In genomic region chr2:28495207-28495756, GRCm38 (mm10) we compare ENCODE assay signal across 11 mouse cellular contexts. TPM values are rescaled to one million over a fixed set of nuclear protein-coding genes. Genes with fewer than 3 reads are reported as not detected.
DNase-seq lines count a peak whose midpoint lies in the region; TF ChIP-seq lines count a peak whose summit lies in the region.
"Had no signal": no experiment of that assay in that cellular context is flagged by ENCODE, and none has a peak within 500 bp of the region (broad histone marks: within the 10 kb centered on the region; RNA-seq: fewer than 3 reads in every experiment).

No protein-coding gene starts in this region.

- dilution Hi-C loops in CH12.LX (cut with MboI; ENCODE audit: extremely low pct_ligation_motif_present, extremely low pct_unique_long_range_greater_than_20kb, low sequenced_read_pairs) = no loop called here

- H3K27ac ChIP-seq in kidney, adult 2 months (ENCODE audit: insufficient read depth, low read depth, low read length) = no peak overlapping the region
- no peak overlapping the region for H3K27ac ChIP-seq in CH12.LX (ENCODE audit: insufficient read depth, low read depth)
- H3K27ac ChIP-seq: forebrain, embryonic 13.5 days; limb, embryonic 10.5 days had no signal

- TF ChIP-seq EP300 in CH12.LX (IDR thresholded peaks at IDR 0.05; ENCODE audit: low read length) = 0 out of 2 replicates have a peak, but pooled peaks have one; percentile 43

- H3K9ac ChIP-seq in CH12.LX (ENCODE audit: insufficient read depth, low read depth) = peak overlapping the region; percentile 50
- H3K9ac ChIP-seq: forebrain, embryonic 13.5 days had no signal

- WGBS in kidney, adult 2 months = 45% methylated on average over 14 of the region's 14 CpGs

- H3K27me3 ChIP-seq in kidney, adult 2 months (replicated peaks; ENCODE audit: control insufficient read depth, insufficient read depth, low read length) = no peaks in the 10 kb centered on the region
- peaks cover 37% of the 10 kb centered on the region for H3K27me3 ChIP-seq in CH12.LX (replicated peaks)
- H3K27me3 ChIP-seq: forebrain, embryonic 13.5 days had no signal

- in situ Hi-C loops in CH12.LX (cut with MboI; ENCODE audit: low pct_ligation_motif_present, low pct_unique_long_range_greater_than_20kb, low sequenced_read_pairs) = no loop called here

- H3K4me3 ChIP-seq in kidney, adult 2 months (ENCODE audit: insufficient read depth, low read depth, low read length) = peak overlapping the region; percentile 51
- peak overlapping the region; percentile 37 to 60 (median 53) for H3K4me3 ChIP-seq in CH12.LX (replicated peaks in 1 of 3; ENCODE audit: low read depth in 2 of 3, low read length in 2 of 3, poor library complexity in 1 of 3)
- H3K4me3 ChIP-seq: forebrain, embryonic 13.5 days; limb, embryonic 10.5 days had no signal

- TF ChIP-seq RAD21 in CH12.LX (IDR thresholded peaks at IDR 0.05; ENCODE audit: low read depth, low read length) = peak; percentile 22

- no peaks in the 10 kb centered on the region for H3K36me3 ChIP-seq in kidney, adult 2 months (ENCODE audit: control insufficient read depth, insufficient read depth, low read length)
- no peaks in the 10 kb centered on the region for H3K36me3 ChIP-seq in CH12.LX (replicated peaks in 1 of 2; ENCODE audit: control insufficient read depth in 1 of 2, insufficient read depth in 1 of 2, low read length in 1 of 2)
- H3K36me3 ChIP-seq: limb, embryonic 10.5 days had no signal

- peak; percentile 46 for DNase-seq in kidney, adult 2 months
- no peak for DNase-seq in kidney, adult 11 months
- peak; percentile 74 for DNase-seq in CH12.LX (ENCODE audit: extremely low read depth)
- DNase-seq in brain, embryonic 14.5 days (ENCODE audit: low read depth) = no peak
- peak; percentile 62 for DNase-seq in lung, postnatal 10 days
- DNase-seq in embryo, embryonic 9.5 days (ENCODE audit: extremely low spot score) = no peak
- DNase-seq in cerebellum, adult 11-12 months = no peak
- DNase-seq in urinary bladder, postnatal 25 days (ENCODE audit: low spot score) = no peak

- no peaks in the 10 kb centered on the region for H3K4me1 ChIP-seq in kidney, adult 2 months (ENCODE audit: control insufficient read depth, insufficient read depth, low read length)
- H3K4me1 ChIP-seq in CH12.LX (ENCODE audit: control insufficient read depth in 1 of 2, insufficient read depth in 2 of 2) = peaks cover 0 to 15% of the 10 kb centered on the region in 2 experiments; a peak in 2 of 4 replicates
- H3K4me1 ChIP-seq: forebrain, embryonic 13.5 days; limb, embryonic 10.5 days had no signal

- H3K4me2 ChIP-seq in CH12.LX (ENCODE audit: insufficient read depth, low read depth, poor library complexity, severe bottlenecking) = peak overlapping the region; percentile 84
- H3K4me2 ChIP-seq: forebrain, embryonic 13.5 days had no signal

- no peak for TF ChIP-seq POLR2A in kidney, adult 2 months (IDR thresholded peaks at IDR 0.05; ENCODE audit: low read depth, low read length)
- TF ChIP-seq POLR2A in CH12.LX (IDR thresholded peaks at IDR 0.05; ENCODE audit: low read depth, low read length) = no peak
- TF ChIP-seq POLR2A in brain, embryonic 14.5 days (IDR thresholded peaks at IDR 0.05; ENCODE audit: borderline replicate concordance, extremely low read depth, insufficient read depth, insufficient read length, poor library complexity, severe bottlenecking) = no peak

- H3K9me3 ChIP-seq in CH12.LX (replicated peaks; ENCODE audit: low read length) = peaks cover 4% of the 10 kb centered on the region
- H3K9me3 ChIP-seq: forebrain, embryonic 13.5 days; limb, embryonic 10.5 days had no signal

- TF ChIP-seq CTCF in kidney, adult 2 months (conservative IDR thresholded peaks at IDR 0.05; ENCODE audit: insufficient read depth, insufficient read length, low read depth, low read length) = peak; percentile 29; the same call in 1 of the 2 replicates
- peak; percentile 38 to 73; a peak in 3 of 4 replicates for TF ChIP-seq CTCF in CH12.LX (conservative IDR thresholded peaks at IDR 0.05 in 1 of 2, IDR thresholded peaks at IDR 0.05 in 1 of 2; ENCODE audit: low read depth in 2 of 2, low read length in 2 of 2)
- peak; percentile 8; the same call in 1 of the 2 replicates for TF ChIP-seq CTCF in brain, embryonic 14.5 days (IDR thresholded peaks at IDR 0.05; ENCODE audit: borderline replicate concordance, extremely low read depth, insufficient read depth, insufficient read length)

- no peaks in the 10 kb centered on the region for H3K79me2 ChIP-seq in CH12.LX (replicated peaks; ENCODE audit: control insufficient read depth, extremely low read depth, insufficient read depth, poor library complexity, severe bottlenecking)

TF ChIP-seq in CH12.LX, 34 proteins besides CTCF, POLR2A, EP300 and RAD21 (continues in another document):
- TF ChIP-seq MEF2A (IDR thresholded peaks at IDR 0.05; ENCODE audit: borderline replicate concordance, low read depth, low read length) = peak; percentile 57; the same call in 1 of the 2 replicates
- peak; percentile 94 for TF ChIP-seq ZNF384 (IDR thresholded peaks at IDR 0.05; ENCODE audit: low read depth, low read length)
- no peak for TF ChIP-seq UBTF (IDR thresholded peaks at IDR 0.05; ENCODE audit: low read depth, low read length)
- TF ChIP-seq RCOR1 (conservative IDR thresholded peaks at IDR 0.05; ENCODE audit: low read depth, low read length) = no peak
- no peak for TF ChIP-seq GABPA (IDR thresholded peaks at IDR 0.05; ENCODE audit: insufficient replicate concordance, low read depth, low read length)
- no peak for TF ChIP-seq BHLHE40 (IDR thresholded peaks at IDR 0.05; ENCODE audit: low read depth, low read length)
- TF ChIP-seq ZKSCAN1 (IDR thresholded peaks at IDR 0.05; ENCODE audit: borderline replicate concordance, low read depth, low read length) = no peak
- peak; percentile 59 for TF ChIP-seq CHD2 (IDR thresholded peaks at IDR 0.05; ENCODE audit: low read length)
- no peak for TF ChIP-seq ZC3H11A (IDR thresholded peaks at IDR 0.05; ENCODE audit: low read depth, low read length)
- TF ChIP-seq SIN3A (IDR thresholded peaks at IDR 0.05; ENCODE audit: low read length) = 0 out of 2 replicates have a peak, but pooled peaks have one; percentile 38
- 0 out of 2 replicates have a peak, but pooled peaks have one; percentile 20 for TF ChIP-seq TCF12 (IDR thresholded peaks at IDR 0.05; ENCODE audit: low read depth, low read length)
- peak; percentile 48; the same call in 1 of the 2 replicates for TF ChIP-seq NELFE (IDR thresholded peaks at IDR 0.05; ENCODE audit: low read depth, low read length)
- no peak for TF ChIP-seq ZMIZ1 (IDR thresholded peaks at IDR 0.05; ENCODE audit: low read depth, low read length)
- TF ChIP-seq MAZ (IDR thresholded peaks at IDR 0.05; ENCODE audit: low read depth, low read length) = peak; percentile 68; the same call in 1 of the 2 replicates
- no peak for TF ChIP-seq KAT2A (IDR thresholded peaks at IDR 0.05; ENCODE audit: insufficient replicate concordance, low read length)
- no peak for TF ChIP-seq CHD1 (IDR thresholded peaks at IDR 0.05; ENCODE audit: low read depth, low read length)
- peak; percentile 66; the same call in 1 of the 2 replicates for TF ChIP-seq MAX (IDR thresholded peaks at IDR 0.05; ENCODE audit: low read length)
- no peak for TF ChIP-seq MAFK (IDR thresholded peaks at IDR 0.05; ENCODE audit: insufficient replicate concordance, low read length)
- TF ChIP-seq USF2 (conservative IDR thresholded peaks at IDR 0.05; ENCODE audit: low read depth, low read length) = no peak
- TF ChIP-seq MYC (IDR thresholded peaks at IDR 0.05; ENCODE audit: low read depth, low read length) = 0 out of 2 replicates have a peak, but pooled peaks have one; percentile 21
- TF ChIP-seq ETS1 (conservative IDR thresholded peaks at IDR 0.05; ENCODE audit: low read depth, low read length) = peak; percentile 34
- TF ChIP-seq HCFC1 (IDR thresholded peaks at IDR 0.05; ENCODE audit: low read depth, low read length) = peak; percentile 41; the same call in 1 of the 2 replicates
- no peak for TF ChIP-seq POLR2AphosphoS2 (IDR thresholded peaks at IDR 0.05; ENCODE audit: low read depth, low read length)
- TF ChIP-seq PAX5 (IDR thresholded peaks at IDR 0.05; ENCODE audit: low read length) = no peak
- TF ChIP-seq IRF4 (IDR thresholded peaks at IDR 0.05; ENCODE audit: low read depth, low read length) = 0 out of 2 replicates have a peak, but pooled peaks have one; percentile 31
- TF ChIP-seq ELF1 (IDR thresholded peaks at IDR 0.05; ENCODE audit: low read depth, low read length) = peak; percentile 48
- peak; percentile 35 for TF ChIP-seq SMC3 (IDR thresholded peaks at IDR 0.05; ENCODE audit: low read depth, low read length)
- TF ChIP-seq E2F4 (IDR thresholded peaks at IDR 0.05; ENCODE audit: insufficient replicate concordance, low read depth, low read length) = no peak

RNA-seq across cellular contexts. Expression of gene Gbgt1, which starts 1.4 kb away (rescaled TPM):
- polyA plus RNA-seq in kidney, adult 2 months (2012; rRNA removed) = 1.2 and 1.3 TPM in 2 replicates
- total RNA-seq in CH12.LX (2012; rRNA removed) (not detected in 2 replicates), CH12.LX (2014; rRNA removed) (not detected in 2 replicates)
- not detected in 2 replicates for polyA plus RNA-seq in CH12.LX (2012; ENCODE audit: insufficient read length, low read depth)
- polyA plus RNA-seq in brain, embryonic 14.5 days (2012; rRNA removed) = 0.91 and 1.8 TPM in 2 replicates
- total RNA-seq: neutrophil, adult 5-6 weeks had no signal
- polyA plus RNA-seq: forebrain, embryonic 13.5 days; limb, embryonic 10.5 days had no signal

RNA-seq across cellular contexts. Expression of gene Gm10134, which starts 10.6 kb away (rescaled TPM):
- 0.33 TPM in 1 of 2 replicates, not detected in the other for polyA plus RNA-seq in kidney, adult 2 months (2012; rRNA removed)
- total RNA-seq in CH12.LX (2012; rRNA removed) (not detected in 2 replicates), CH12.LX (2014; rRNA removed) (not detected in 2 replicates)
- polyA plus RNA-seq in CH12.LX (2012; ENCODE audit: insufficient read length, low read depth) = not detected in 2 replicates
- polyA plus RNA-seq in brain, embryonic 14.5 days (2012; rRNA removed) = 0.37 TPM in 1 of 2 replicates, not detected in the other
- total RNA-seq: neutrophil, adult 5-6 weeks had no signal
- polyA plus RNA-seq: limb, embryonic 10.5 days had no signal

RNA-seq across cellular contexts. Expression of gene Ralgds, which starts 17.6 kb away (rescaled TPM):
- polyA plus RNA-seq in kidney, adult 2 months (2012; rRNA removed) = 24.6 and 32.3 TPM in 2 replicates
- total RNA-seq in CH12.LX (2012; rRNA removed) (11.0 and 11.4 TPM in 2 replicates), CH12.LX (2014; rRNA removed) (4.1 and 4.8 TPM in 2 replicates)
- polyA plus RNA-seq in CH12.LX (2012; ENCODE audit: insufficient read length, low read depth) = 6.6 and 7.4 TPM in 2 replicates
- 179 and 191 TPM in 2 replicates for polyA plus RNA-seq in brain, embryonic 14.5 days (2012; rRNA removed)

RNA-seq across cellular contexts. Expression of gene Mrps2, which starts 27.4 kb away (rescaled TPM):
- 65.7 and 72.7 TPM in 2 replicates for polyA plus RNA-seq in kidney, adult 2 months (2012; rRNA removed)
- total RNA-seq in CH12.LX (2012; rRNA removed) (21.3 and 28.7 TPM in 2 replicates), CH12.LX (2014; rRNA removed) (45.5 and 46.6 TPM in 2 replicates)
- 73.3 and 78.5 TPM in 2 replicates for polyA plus RNA-seq in CH12.LX (2012; ENCODE audit: insufficient read length, low read depth)
- 50.3 and 61.5 TPM in 2 replicates for polyA plus RNA-seq in brain, embryonic 14.5 days (2012; rRNA removed)

RNA-seq across cellular contexts. Expression of gene 1700007K13Rik, which starts 29.1 kb away (rescaled TPM):
- polyA plus RNA-seq in kidney, adult 2 months (2012; rRNA removed) = 0.86 and 1.3 TPM in 2 replicates
- total RNA-seq in CH12.LX (2012; rRNA removed) (0.98 and 1.6 TPM in 2 replicates), CH12.LX (2014; rRNA removed) (0.74 TPM in 2 replicates)
- polyA plus RNA-seq in CH12.LX (2012; ENCODE audit: insufficient read length, low read depth) = 1.3 TPM in 1 of 2 replicates, not detected in the other
- 1.3 and 2.1 TPM in 2 replicates for polyA plus RNA-seq in brain, embryonic 14.5 days (2012; rRNA removed)
- total RNA-seq: neutrophil, adult 5-6 weeks had no signal

Comparison
In these comparisons a context has a peak if more than half of its experiments do, and no peak if none do; other contexts are left out.
1. DNase-seq: peak in kidney, adult 2 months (single experiment), CH12.LX (single experiment) and lung, postnatal 10 days (single experiment); none in kidney, adult 11 months (single experiment), brain, embryonic 14.5 days (single experiment), embryo, embryonic 9.5 days (single experiment), cerebellum, adult 11-12 months (single experiment) and urinary bladder, postnatal 25 days (single experiment).
2. Peak in every context shown above with its lines, with median percentiles within 50 percentile points of each other: CTCF ChIP-seq.